Mouse (Mus musculus) frontal cortex, postnatal 10 days (tissue): ENCODE measurements at regions not wholly inside any gene's neighbourhood (a gene's known extent, or its start where the extent isn't known, plus 50 kb on each side); places are given as distances from the start of the nearest gene placed in this dataset.

ENCODE experiments used
- DNase-seq, 2 experiments: peaks; one replicate each; pipeline ENCODE4 v3.0.0; 2022; ENCODE audit warnings: low spot score in 2 of 2, mixed read lengths in 1 of 2

GRCm38 (mm10) chr15:87091048-87091777 lies 452.9 kb upstream of the Fam19a5 start:
- DNase-seq, result no peak

GRCm38 (mm10) chr15:87097206-87097605 lies 446.9 kb upstream of the Fam19a5 start:
- DNase-seq, result no peak

GRCm38 (mm10) chr15:87101146-87101545 lies 443.0 kb upstream of the Fam19a5 start:
- DNase-seq, result no peak

GRCm38 (mm10) chr15:87102211-87102610 lies 441.9 kb upstream of the Fam19a5 start:
- no peak for DNase-seq

- DNase-seq, result no peak
Measured at GRCm38 (mm10) chr15:87105951-87106350, 438.1 kb upstream of the Fam19a5 start.

- DNase-seq, result no peak
Measured at GRCm38 (mm10) chr15:87107701-87108100, 436.4 kb upstream of the Fam19a5 start.

- DNase-seq, result no peak
Measured at GRCm38 (mm10) chr15:87108411-87108810, 435.7 kb upstream of the Fam19a5 start.

- DNase-seq, result no peak
Measured at GRCm38 (mm10) chr15:87122656-87123055, 421.4 kb upstream of the Fam19a5 start.

GRCm38 (mm10) chr15:87125427-87126148 lies 418.5 kb upstream of the Fam19a5 start:
- no peak for DNase-seq

GRCm38 (mm10) chr15:87138870-87139269 lies 405.2 kb upstream of the Fam19a5 start:
- no peak for DNase-seq

- no peak for DNase-seq
Measured at GRCm38 (mm10) chr15:87169136-87169535, 375.0 kb upstream of the Fam19a5 start.

- DNase-seq, result no peak
Measured at GRCm38 (mm10) chr15:87170890-87171289, 373.2 kb upstream of the Fam19a5 start.

- DNase-seq, result no peak
Measured at GRCm38 (mm10) chr15:87173096-87173495, 371.0 kb upstream of the Fam19a5 start.

GRCm38 (mm10) chr15:87178646-87179045 lies 365.5 kb upstream of the Fam19a5 start:
- no peak for DNase-seq

GRCm38 (mm10) chr15:87180836-87181235 lies 363.3 kb upstream of the Fam19a5 start:
- DNase-seq, result no peak

- DNase-seq, result no peak
Measured at GRCm38 (mm10) chr15:87184248-87184647, 359.9 kb upstream of the Fam19a5 start.

- no peak for DNase-seq
Measured at GRCm38 (mm10) chr15:87188816-87189455, 355.2 kb upstream of the Fam19a5 start.

- DNase-seq, result no peak
Measured at GRCm38 (mm10) chr15:87191901-87192300, 352.2 kb upstream of the Fam19a5 start.

- DNase-seq, result no peak
Measured at GRCm38 (mm10) chr15:87196306-87196893, 347.7 kb upstream of the Fam19a5 start.

- DNase-seq, result no peak
Measured at GRCm38 (mm10) chr15:87199641-87200040, 344.5 kb upstream of the Fam19a5 start.

- no peak for DNase-seq
Measured at GRCm38 (mm10) chr15:87200282-87201048, 343.6 kb upstream of the Fam19a5 start.

GRCm38 (mm10) chr15:87201055-87201454 lies 343.0 kb upstream of the Fam19a5 start:
- DNase-seq, result no peak
